Mouse (Mus musculus) kidney, postnatal 10 days (tissue): Measurements from ENCODE around the gene Ppip5k1.

Experiments used
- DNase-seq: peaks from one replicate; pipeline ENCODE4 v3.0.0; 2021; ENCODE audit warnings: mixed read lengths

Ppip5k1 gene

DNA sequence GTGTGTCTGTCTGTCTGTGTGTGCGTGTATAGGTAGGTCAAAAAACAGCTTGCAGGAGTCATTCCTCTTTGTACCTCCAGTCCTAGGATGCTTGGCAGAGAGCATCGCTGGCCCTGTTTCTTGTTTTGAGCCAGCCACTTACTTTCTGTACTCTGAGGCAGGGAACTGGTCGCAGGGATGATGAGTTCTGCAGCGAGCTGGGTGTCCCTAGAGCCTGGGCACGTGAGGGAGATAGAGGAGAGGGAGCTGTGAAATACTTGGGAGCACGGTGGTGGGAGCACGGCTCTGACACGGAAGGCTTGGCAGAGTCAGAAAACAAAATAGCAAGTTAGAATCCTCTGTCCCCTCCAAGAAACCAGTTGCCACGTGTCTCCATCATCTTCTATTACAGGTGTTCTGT, 57.5 kb downstream of the Ppip5k1 start:
- no peak for DNase-seq

- DNase-seq, result no peak
These were observed 58.4 kb downstream of the Ppip5k1 start for GRCm38 (mm10) chr2:121296754-121297231.

GRCm38 (mm10) chr2:121295608-121296571, 59.3 kb downstream of the Ppip5k1 start:
- DNase-seq, result peak; percentile 47

DNA sequence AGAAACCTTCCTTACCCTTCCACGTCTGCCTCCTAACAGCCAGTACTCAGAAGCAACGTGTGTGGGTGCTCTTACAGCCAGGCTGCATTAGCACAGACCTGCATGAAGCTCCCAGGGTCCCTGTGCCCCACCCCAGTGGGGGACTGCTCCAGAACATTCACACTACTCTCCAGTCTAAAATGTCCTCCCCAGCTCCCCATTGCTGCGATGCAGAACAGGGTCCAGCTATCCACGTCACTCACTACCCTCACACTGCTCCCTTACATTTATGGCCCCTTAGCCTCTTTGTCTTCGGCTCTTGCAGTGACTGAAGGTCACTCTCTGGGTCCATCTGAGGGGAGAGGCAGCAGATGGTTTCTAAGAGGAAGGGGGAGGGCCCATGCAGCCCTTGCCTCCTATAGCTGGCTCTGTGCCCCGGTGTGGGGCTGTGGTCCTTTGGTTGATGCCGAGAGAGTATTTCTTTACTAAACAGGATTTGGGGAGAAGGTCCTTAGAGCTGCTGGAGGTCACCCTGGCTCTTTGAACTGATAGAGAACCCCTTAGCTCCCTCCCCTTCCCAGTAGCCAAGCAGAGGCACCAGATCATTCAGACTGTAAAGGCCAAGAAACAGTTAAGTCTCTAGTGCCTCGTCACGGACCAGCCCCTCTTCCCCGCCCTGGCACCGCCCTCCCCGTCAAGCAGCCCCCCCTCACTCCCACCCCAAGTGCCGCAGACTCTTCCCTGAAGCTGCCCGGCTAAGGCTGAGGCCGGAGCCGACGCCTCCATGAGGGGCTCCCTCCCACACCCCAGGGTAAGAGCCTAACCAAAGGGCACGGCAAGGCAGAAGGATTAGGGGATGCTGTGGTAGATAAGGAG, 60.2 kb downstream of the Ppip5k1 start:
- peak; percentile 75 for DNase-seq

DNA sequence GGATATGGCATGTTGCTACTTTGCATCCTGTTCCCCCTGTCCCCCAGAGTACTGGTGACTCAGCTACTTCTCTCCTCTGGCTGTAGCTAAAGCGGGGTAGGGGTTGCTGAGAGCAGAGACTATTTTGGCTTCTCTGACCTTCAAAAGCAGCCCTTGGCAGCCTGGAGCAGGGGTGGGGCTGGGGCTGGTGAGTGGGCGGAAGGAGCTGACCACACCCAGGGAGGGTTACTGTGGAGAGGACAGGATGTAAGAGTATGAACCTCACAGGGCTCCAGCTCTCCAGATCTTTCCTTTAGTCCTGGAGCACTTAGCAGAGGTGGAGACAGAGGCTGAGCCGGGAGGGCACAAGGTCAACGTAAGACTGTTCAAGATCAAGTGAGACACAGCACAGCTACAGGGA, 61.0 kb downstream of the Ppip5k1 start:
- DNase-seq, result peak; percentile 41

DNA sequence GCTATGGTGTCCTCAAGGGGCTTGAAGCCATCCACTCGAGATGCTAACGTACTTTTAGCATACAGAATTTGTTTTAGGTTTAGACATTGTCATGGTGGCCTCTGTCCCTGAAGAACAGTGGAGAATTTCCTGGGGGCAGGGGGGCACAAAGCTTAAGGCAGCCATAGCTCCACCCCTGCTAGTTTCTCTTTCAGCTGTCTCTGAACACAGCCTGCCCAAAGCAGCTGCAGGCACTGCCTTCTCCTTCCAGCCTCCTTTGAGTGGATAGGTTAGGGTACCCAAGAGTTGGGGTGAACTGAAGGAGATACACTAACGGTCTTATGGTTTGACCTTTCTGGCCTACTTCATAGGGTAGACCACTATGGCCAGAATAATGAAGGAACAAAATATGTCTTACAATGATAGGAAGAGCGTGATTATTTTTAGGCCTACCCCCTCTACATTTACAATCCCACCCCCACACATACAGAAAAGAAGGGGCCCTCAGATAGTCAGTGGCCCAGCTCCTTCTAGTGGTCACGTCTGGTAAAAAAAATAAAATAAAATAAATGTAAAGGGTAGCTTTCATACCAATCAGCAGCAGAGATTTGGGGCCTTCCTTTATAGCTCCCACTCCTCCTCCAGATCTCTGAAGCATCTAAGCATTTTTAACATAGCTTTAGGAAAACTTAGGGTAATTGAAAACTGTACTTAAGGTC, 62.7 kb downstream of the Ppip5k1 start:
- DNase-seq, result no peak

DNA sequence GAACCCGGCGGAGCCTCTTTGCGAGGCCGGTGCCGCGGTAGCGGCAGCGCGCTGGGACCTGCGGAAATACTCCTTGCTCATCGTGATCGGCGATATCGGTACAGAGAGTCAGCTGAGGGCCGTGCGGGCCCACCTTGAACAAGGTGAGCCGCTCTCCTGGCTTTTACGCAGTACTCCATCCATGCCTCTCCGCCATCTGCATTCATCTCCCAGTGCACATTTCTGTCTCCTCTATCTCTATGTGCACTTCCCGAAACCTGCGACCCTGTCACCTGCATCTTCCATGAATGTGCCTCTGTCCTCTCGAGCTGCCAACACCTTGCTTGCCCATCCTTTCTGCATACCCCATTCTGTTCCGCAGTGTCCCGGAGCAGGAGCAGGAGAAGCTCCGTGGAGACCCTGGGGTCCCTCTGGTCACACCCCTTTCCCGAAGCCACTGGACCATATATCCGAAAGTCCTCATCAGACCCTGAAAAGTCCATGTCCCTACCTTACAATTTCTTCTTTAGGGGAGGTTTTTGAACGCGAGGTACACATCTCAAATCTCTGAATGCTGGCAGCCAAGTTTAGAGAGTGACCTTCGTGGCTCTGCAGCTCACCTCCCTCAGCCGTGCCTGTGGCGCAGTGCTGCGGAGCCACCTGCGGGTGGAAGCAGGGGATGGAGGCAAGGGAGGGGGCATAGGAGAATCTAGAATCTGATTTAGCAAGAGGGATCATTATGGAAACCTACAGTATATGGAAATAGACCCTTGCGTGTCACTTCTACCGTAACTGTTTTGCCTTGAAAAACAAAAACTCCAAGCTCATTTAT, 65.3 kb downstream of the Ppip5k1 start:
- no peak for DNase-seq

DNA sequence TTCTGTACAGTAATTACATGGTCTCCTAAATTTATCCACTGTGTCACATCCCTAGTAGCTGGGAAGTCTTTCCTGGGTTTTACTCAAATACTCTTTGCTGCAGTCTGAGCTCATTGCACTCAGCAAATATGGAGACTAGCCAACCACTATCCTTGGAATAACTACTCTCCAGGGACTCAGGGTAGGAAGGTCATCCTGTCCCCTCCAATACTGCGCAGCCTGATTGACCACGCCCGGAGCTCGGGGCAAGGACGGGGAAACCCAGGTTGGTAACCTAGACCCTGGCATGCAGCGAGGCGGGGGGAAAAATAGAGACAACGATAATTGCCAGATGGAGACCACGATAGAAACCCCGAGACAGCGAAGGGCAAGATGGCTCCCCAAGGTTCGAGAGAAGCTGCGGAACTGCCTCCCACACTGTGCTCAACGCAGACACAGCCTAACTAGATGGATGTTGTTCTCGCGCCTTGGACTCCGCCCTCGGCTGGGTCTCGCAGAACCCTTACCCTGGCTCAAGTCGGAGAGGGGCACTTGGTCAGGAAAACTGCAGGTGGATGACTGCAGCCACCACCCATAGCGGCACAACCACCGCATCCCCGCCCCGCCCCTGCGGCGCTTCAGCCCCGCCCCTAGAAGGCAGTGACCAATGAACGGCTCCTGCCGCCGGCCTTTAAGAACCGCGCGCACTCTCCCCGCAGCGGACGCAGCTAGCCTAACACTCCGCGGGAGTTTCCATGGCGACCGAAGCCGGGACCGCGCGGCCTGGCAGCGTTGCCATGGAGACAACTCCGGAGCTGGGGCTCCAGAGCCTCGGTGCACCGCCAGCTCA, 66.1 kb downstream of the Ppip5k1 start, which contains the start of gene Map1a:
Gene Map1a, plus strand, starts transcription at position 700 of the 829 bp plus-strand sequence.
- DNase-seq, result peak; percentile 95

DNA sequence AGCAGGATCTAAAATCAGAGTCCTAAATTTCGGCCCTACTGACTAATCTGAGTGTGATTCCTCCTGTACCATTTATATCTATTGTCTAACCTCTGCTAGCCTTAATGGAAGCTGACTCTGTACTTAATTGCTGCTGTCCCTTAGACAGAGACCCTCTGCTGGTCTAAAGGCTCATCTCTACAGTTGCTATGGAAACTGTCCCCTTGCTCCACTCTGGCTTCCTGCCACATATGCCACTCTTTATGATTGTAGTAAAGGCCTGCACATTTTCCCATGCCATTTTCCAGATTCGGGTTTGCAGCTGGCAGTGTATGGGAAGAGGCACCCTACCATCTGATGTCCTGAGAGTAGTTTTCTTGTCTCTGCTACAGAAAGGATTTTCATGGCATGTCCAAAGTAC, 67.3 kb downstream of the Ppip5k1 start:
- no peak for DNase-seq

- DNase-seq, result no peak
These were observed 83.2 kb downstream of the Ppip5k1 start for GRCm38 (mm10) chr2:121271928-121272516.

DNA sequence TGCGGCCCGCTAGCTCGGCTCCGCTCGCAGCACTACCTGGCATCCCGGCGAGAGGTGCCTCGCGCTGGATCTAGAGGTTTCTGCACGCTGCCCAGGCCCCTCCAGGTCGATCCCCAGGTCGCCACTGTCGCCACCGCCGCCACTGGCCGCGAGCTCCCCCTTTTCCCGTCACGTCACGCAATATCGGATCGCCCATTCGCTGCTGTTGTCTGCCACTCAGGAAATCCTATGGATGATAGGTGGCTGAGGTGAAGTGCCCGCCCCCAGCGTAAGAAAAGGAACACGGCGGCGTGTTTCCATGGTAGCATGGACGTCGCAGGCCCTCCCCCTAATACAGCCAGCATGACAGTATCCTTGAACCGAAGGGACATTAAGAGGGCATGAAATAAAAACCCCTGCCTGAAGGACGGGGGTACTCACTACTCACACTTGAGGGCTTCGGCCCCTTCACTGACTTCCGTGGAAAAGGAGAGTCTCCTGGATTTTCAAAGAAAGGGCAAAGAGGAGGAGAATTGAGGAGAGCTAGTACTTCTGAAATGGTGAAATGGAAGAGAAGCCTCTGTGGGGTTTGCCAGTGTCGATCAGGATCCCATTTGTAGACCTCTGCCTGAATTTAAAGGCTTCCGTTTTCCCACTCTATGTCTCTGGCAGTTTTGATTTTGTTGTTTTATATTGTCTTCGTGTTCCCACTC, 83.8 kb downstream of the Ppip5k1 start, which contains the start of gene Trp53bp1:
Gene Trp53bp1, minus strand, starts transcription at position 172 of the 692 bp plus-strand sequence.
- DNase-seq, result peak; percentile 96

DNA sequence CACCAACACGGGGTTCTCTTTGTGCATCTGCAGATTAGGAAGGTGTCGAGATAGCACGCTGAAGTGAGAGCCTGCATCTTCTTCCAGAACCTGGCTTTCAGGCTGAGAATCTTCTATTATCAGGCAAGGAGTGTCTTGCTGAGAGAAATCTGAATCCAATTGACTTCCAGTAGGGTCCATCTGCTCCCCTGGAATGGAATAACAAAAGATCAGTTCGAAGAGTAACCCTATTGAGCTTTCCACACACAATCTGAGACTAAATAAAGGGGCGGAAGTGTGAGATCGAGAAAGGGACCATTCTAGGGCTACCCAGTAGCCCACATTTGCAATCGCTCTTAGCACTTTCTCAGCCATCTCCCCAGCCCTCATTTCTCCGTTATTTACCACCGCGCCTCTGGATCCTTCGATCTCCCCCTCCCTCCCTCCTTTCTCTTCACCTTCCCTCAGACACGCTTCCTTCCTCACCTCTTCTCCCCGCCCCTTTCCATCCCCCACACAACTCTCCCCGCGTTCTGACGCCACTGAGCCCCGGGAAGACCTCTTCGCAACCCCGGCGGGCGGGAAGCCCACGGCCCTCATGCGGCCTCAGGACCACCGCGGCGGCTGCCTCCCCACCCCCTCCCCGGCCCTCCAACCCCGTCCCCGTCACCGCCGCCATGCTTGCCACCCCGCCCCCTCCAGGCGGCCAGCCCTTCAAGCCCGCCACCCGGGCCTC, 84.5 kb downstream of the Ppip5k1 start:
- no peak for DNase-seq

- no peak for DNase-seq
These were observed 86.8 kb downstream of the Ppip5k1 start for GRCm38 (mm10) chr2:121268446-121268845.
